Mouse (Mus musculus) left cerebral cortex, adult 2 months (tissue): ENCODE data around the gene Mki67. TPM values are rescaled to one million over a fixed set of nuclear protein-coding genes. Genes with fewer than 3 reads are reported as not detected.
"Not testable (repeated sequence)": the region's sequence is repeated elsewhere in the genome, so short reads cannot be mapped to it uniquely, and the experiment has no call there.

ENCODE experiments used
- DNase-seq, 2 experiments: peaks; one replicate each; pipeline ENCODE4 v3.0.0; 2021 to 2022; ENCODE audit warnings: low spot score in 2 of 2, mixed read lengths in 1 of 2; ENCODE audit errors: extremely low spot score in 1 of 2
- H3K27ac ChIP-seq: fragments of 200-600 bp; 2 replicates; pipeline ENCODE4 v1.8.1; 2022
- H3K4me3 ChIP-seq: fragments of 200-600 bp; 2 replicates; pipeline ENCODE4 v1.8.1; 2022
- CTCF ChIP-seq: fragments of 200-600 bp; IDR thresholded peaks from 2 replicates; pipeline ENCODE4 v1.8.1; 2022; ENCODE audit warnings: antibody characterized with exemption, mild to moderate bottlenecking, moderate library complexity
- intact Hi-C: fragments of 180-260 bp; cut with DNase I; formaldehyde crosslinking; loops from one replicate; pipeline ENCODE4 v1.15.1; 2025
- total RNA-seq, 2 experiments: library from RNA; stranded (reverse); gene quantifications; 2 replicates each; pipeline ENCODE4 v1.2.3; 2021

Mki67 gene
- total RNA-seq, 2 experiments from 2014 or later, result 0.35 to 0.41 TPM

GRCm38 (mm10) chr7:135715166-135715565 lies 995 bp downstream of the Mki67 start:
- DNase-seq, result no peak
- H3K4me3 ChIP-seq, result no peak overlapping the region
- no peak overlapping the region for H3K27ac ChIP-seq
- intact Hi-C loops, result no loop called here
- TF ChIP-seq CTCF, result no peak

GRCm38 (mm10) chr7:135713326-135713725 lies 2.8 kb downstream of the Mki67 start:
- DNase-seq, result no peak
- Histone ChIP-seq H3K4me3 (no peak overlapping the region), H3K27ac (no peak overlapping the region)
- TF ChIP-seq CTCF, result no peak
- intact Hi-C loops, result no loop called here

GRCm38 (mm10) chr7:135712534-135712933 lies 3.6 kb downstream of the Mki67 start:
- Histone ChIP-seq H3K4me3 (no peak overlapping the region), H3K27ac (no peak overlapping the region)
- DNase-seq, result no peak
- intact Hi-C loops, result no loop called here
- TF ChIP-seq CTCF, result no peak

DNA sequence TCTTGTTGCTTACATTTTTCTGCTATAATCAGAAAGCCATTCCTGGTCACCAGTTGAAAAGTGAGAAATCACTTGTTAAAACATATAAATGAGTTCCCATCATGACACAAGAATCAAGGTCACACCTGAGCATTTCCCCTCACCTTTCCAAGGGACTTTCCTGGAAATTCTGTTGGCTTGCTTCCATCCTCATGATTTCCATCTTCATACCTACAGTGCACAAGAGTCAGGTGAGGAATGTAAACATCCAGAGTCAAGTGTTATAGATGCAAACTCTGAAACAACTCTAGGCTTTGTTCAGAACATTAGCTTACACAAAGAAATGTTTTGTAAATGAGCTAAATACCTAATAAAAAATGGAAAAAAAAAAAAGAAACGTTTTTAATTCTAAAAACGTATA lies 5.5 kb downstream of the Mki67 start:
- Histone ChIP-seq H3K27ac (no peak overlapping the region), H3K4me3 (no peak overlapping the region)
- TF ChIP-seq CTCF, result no peak
- intact Hi-C loops, result no loop called here
- no peak for DNase-seq

DNA sequence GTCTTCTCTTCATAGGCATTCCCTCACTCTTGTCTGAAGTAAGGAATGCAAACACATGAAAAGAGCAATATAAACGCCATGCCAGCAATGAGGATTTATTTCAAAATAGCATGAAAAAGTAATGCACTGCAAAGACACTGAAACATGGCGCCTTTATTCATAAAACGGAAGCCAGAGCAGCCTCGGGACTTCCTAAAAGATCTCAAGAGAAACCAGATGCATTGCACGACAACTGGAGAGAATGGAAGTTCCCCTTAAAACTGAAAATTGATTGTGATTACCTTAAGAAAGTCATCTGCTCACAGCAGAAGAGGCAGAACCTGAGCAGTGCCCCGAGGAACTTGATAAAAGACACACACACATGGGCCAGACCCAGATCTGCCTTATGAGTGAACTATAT lies 10.4 kb downstream of the Mki67 start:
- no peak overlapping the region for H3K4me3 ChIP-seq
- intact Hi-C loops, result no loop called here

GRCm38 (mm10) chr7:135705083-135705482 lies 11.1 kb downstream of the Mki67 start:
- Histone ChIP-seq H3K4me3 (no peak overlapping the region), H3K27ac (no peak overlapping the region)
- TF ChIP-seq CTCF, result no peak
- no peak for DNase-seq
- intact Hi-C loops, result no loop called here

More for the DNA sequence above, 10.4 kb downstream of the Mki67 start:
- H3K27ac ChIP-seq, result no peak overlapping the region
- TF ChIP-seq CTCF, result no peak
- DNase-seq, result no peak

DNA sequence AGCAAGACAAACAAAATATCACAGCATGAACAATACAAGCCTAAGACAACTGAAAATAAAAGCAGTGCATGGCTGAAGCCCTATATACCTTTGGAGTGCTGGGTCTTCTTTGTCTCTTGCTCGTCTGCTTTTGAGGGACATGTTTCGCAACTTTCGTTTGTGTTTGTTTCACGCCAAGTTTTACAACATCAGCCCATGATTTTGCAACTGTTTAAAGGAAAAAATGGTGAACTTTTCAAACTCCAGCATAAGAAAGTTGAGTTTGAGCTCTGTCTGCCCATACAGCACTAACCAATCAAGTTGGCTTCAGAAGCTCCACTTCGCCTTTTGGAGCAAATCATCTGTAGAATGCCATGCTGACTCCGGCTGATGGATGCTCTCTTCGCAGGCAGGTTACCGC lies 11.9 kb downstream of the Mki67 start:
- Histone ChIP-seq H3K4me3 (no peak overlapping the region), H3K27ac (no peak overlapping the region)
- intact Hi-C loops, result no loop called here
- DNase-seq, result no peak
- TF ChIP-seq CTCF, result no peak

DNA sequence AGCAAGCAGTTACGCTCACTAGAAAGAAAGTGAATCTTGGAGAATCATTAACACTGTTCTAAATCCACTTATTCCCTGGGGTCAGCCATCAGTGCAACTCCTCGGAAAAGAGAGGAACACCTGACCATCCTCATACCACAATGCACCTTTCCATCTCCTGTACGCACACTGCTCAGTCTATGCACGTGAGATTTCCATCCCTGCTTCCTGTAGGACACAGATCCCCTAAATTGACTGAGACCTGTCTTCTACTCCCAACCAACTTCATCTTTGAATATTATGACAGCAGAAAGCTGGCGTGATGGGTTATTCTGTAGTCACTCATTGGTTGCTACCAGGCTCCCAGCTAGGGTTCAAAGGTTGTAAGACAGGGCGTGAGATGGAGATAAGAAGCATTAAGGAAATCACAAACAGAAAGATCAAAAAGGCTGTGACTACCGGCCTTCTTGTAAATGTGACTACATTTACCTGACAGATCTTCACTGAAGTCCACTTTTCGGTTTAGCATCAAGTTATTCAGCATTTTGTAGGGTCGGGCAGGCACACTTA lies 12.5 kb downstream of the Mki67 start:
- Histone ChIP-seq H3K4me3 (no peak overlapping the region), H3K27ac (no peak overlapping the region)
- no peak for TF ChIP-seq CTCF
- no peak for DNase-seq
- intact Hi-C loops, result no loop called here

DNA sequence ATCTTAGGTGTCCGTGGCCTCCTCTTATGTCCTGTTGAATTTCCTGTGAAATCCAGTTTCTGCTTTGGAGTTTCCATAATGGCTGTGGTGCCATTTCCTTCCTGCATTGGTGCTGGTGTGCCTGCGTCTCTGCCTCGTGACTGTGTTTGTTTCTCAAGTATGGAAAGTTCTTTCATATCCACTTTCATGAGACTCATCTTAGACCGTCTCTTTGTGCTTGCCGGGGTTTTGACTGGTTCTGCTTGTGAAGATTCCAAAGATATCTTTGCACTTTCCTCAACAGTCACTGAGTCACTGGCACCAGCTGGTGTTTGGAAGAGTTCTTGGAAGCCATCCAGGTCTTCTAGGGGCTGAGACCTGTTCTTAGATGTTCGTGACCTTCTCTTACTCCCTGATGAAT lies 16.8 kb downstream of the Mki67 start:
- DNase-seq, intact Hi-C loops, H3K27ac ChIP-seq: not testable (repeated sequence)

DNA sequence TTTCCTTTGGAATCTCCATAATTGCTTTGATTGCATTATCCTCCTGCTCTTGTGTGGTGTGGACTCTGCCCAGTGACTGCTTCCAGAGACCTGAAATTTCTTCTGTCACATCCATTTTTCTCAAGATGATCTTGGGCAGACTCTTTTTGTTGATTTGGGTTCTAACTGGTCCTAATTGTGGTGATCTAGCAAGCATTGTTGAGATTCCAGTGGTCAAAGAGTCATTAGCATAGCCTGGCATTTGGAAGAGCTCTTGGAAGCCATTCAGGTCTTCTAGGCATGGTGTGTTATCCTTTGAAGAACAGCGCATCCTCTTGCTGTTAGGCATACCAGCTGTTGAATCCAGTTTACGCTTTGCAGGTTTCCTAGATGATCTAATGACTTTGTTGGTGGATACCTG lies 17.8 kb downstream of the Mki67 start:
- intact Hi-C loops, result no loop called here
- TF ChIP-seq CTCF, result no peak
- no peak overlapping the region for H3K27ac ChIP-seq
- no peak overlapping the region for H3K4me3 ChIP-seq
- no peak for DNase-seq

More for the DNA sequence above, 16.8 kb downstream of the Mki67 start:
- H3K4me3 ChIP-seq, result not testable (repeated sequence)

DNA sequence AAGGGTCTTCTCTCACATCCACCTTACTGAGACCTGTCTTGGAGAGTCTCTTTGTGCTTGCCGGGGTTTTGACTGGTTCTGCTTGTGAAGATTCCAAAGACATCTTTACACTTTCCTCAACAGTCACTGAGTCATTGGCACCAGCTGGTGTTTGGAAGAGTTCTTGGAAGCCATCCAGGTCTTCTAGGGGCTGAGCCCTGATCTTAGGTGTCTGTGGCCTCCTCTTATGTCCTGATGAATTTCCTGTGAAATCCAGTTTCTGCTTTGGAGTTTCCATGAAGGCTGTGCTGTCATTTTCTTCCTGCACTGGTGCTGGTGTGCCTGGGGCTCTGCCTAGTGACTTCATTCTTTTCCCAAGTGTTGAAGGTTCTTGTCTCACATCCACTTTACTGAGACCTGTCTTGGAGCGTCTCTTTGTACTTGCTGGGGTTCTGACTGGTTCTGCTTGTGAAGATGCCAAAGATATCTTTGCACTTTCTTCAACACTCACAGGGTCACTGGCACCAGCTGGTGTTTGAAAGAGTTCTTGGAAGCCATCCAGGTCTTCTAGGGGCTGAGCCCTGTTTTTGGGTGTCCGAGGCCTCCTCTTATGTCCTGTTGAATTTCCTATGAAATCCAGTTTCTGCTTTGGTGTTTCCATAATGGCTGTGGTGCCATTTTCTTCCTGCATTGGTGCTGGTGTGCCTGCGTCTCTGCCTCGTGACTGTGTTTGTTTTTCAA lies 19.0 kb downstream of the Mki67 start:
- DNase-seq, intact Hi-C loops, H3K27ac ChIP-seq, H3K4me3 ChIP-seq: not testable (repeated sequence)

DNA sequence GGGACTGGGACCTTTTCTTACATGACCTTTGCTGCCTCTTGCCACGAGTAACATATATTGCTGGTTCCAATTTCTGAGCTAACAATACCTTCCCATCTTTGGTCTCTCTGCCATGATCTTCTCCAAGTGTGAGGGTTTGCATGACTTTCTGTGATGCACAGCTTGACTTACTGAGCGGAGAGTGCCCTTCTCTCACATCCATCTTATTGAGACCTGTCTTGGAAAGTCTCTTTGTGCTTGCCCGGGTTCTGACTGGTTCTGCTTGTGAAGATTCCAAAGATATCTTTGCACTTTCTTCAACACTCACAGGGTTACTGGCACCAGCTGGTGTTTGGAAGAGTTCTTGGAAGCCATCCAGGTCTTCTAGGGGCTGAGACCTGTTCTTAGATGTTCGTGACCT lies 20.0 kb downstream of the Mki67 start:
- intact Hi-C loops, result no loop called here
- no peak overlapping the region for H3K27ac ChIP-seq
- no peak for DNase-seq
- no peak for TF ChIP-seq CTCF
- H3K4me3 ChIP-seq, result no peak overlapping the region

GRCm38 (mm10) chr7:135694796-135695195 lies 21.4 kb downstream of the Mki67 start:
- intact Hi-C loops, result no loop called here
- no peak overlapping the region for H3K4me3 ChIP-seq
- H3K27ac ChIP-seq, result no peak overlapping the region
- DNase-seq, result no peak
- TF ChIP-seq CTCF, result no peak
